In the genomic region with DNA sequence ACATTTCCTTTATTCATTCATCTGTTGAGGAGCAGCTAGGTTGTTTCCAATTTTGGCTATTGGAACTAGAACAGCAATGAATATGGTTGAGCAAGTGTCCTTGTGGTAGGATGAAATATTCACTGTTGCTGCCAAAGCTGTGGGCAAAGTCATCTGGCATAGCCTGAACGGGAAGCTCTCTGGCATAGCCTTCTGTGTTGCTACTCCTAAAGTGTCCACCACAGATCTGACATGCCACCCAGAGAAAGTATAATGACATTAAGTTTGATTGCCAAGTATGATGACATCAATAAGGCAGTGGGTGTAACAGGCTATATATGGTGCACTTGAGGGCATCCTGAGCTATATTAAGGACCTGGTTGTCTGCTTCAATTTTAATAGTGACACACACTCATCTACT, we compare ENCODE assay signal across 15 mouse cellular contexts.
DNase-seq lines count a peak whose midpoint lies in the region; ATAC-seq and TF ChIP-seq lines count a peak whose summit lies in the region.
"Had no signal": no experiment of that assay in that cellular context is flagged by ENCODE, and none has a peak within 500 bp of the region (broad histone marks: within the 10 kb centered on the region; RNA-seq: fewer than 3 reads in every experiment).

No protein-coding gene starts in this region.

- TF ChIP-seq CTCF in lung, postnatal 0 days (IDR thresholded peaks at IDR 0.05) = no peak

- TF ChIP-seq EP300 in lung, postnatal 0 days (IDR thresholded peaks at IDR 0.05) = no peak

- no peak overlapping the region for H3K4me2 ChIP-seq in lung, postnatal 0 days (replicated peaks; ENCODE audit: low read depth, low read length)
- H3K4me2 ChIP-seq: limb, embryonic 13.5 days had no signal

- H3K4me1 ChIP-seq in lung, postnatal 0 days (ENCODE audit: insufficient read depth, low read depth, low read length) = no peaks in the 10 kb centered on the region
- H3K4me1 ChIP-seq: forebrain, embryonic 10.5 days; limb, embryonic 13.5 days; megakaryocyte, embryonic 14.5 days had no signal

- 81% methylated on average over 1 of the region's 1 CpGs for WGBS in lung, postnatal 0 days

- H3K4me3 ChIP-seq in lung, postnatal 0 days (ENCODE audit: low read depth, low read length) = no peak overlapping the region
- H3K4me3 ChIP-seq: forebrain, embryonic 10.5 days; limb, embryonic 13.5 days; megakaryocyte, embryonic 14.5 days had no signal

- peak; percentile 11 to 52 for DNase-seq in heart, adult 18-20 months
- no peak for DNase-seq in heart, postnatal 25 days (ENCODE audit: low spot score)
- peak; percentile 35 for DNase-seq in adrenal gland, adult 8-10 months
- DNase-seq in gastrocnemius, postnatal 10 days = peak; percentile 5
- DNase-seq in left cerebral cortex, postnatal 36 days (ENCODE audit: low spot score in 2 of 2) = peak; percentile 19 to 33
- DNase-seq in kidney, postnatal 14 days = no peak
- DNase-seq in lung, postnatal 0 days (ENCODE audit: low spot score) = no peak
- DNase-seq in spleen, adult 12 weeks (ENCODE audit: low spot score) = no peak
- DNase-seq: cerebellum, adult 8-10 months; lung, adult 2 months; thymus, postnatal 4 days had no signal

- no peaks in the 10 kb centered on the region for H3K36me3 ChIP-seq in lung, postnatal 0 days (ENCODE audit: insufficient read depth, low read length)
- H3K36me3 ChIP-seq: forebrain, embryonic 10.5 days; limb, embryonic 13.5 days had no signal

- H3K9ac ChIP-seq in lung, postnatal 0 days (replicated peaks; ENCODE audit: low read depth) = no peak overlapping the region
- H3K9ac ChIP-seq: limb, embryonic 13.5 days had no signal

- ATAC-seq in lung, postnatal 0 days = no peak
- ATAC-seq: Patski had no signal

- intact Hi-C loops in heart, postnatal 25 days (cut with DNase I) = no loop called here
- intact Hi-C loops in left cerebral cortex, postnatal 36 days (cut with DNase I) = no loop called here

- no peaks in the 10 kb centered on the region for H3K27me3 ChIP-seq in lung, postnatal 0 days (replicated peaks; ENCODE audit: insufficient read depth, low read length)
- H3K27me3 ChIP-seq: limb, embryonic 13.5 days; megakaryocyte, embryonic 14.5 days; Patski had no signal

- H3K27ac ChIP-seq in lung, postnatal 0 days (ENCODE audit: low read length) = no peak overlapping the region
- H3K27ac ChIP-seq: forebrain, embryonic 10.5 days; limb, embryonic 13.5 days had no signal

- no peaks in the 10 kb centered on the region for H3K9me3 ChIP-seq in lung, postnatal 0 days (ENCODE audit: low read length)
- H3K9me3 ChIP-seq: forebrain, embryonic 10.5 days; limb, embryonic 13.5 days; megakaryocyte, embryonic 14.5 days had no signal

Comparison
In these comparisons a context has a peak if more than half of its experiments do, and no peak if none do; other contexts are left out.
1. DNase-seq: peak in heart, adult 18-20 months (2 of 2), adrenal gland, adult 8-10 months (single experiment), gastrocnemius, postnatal 10 days (single experiment) and left cerebral cortex, postnatal 36 days (2 of 2); none in heart, postnatal 25 days (single experiment), kidney, postnatal 14 days (single experiment), lung, postnatal 0 days (single experiment) and spleen, adult 12 weeks (single experiment).